Mouse (Mus musculus) ovary, postnatal 10 days (tissue): ENCODE data around the gene Glce.
A peak's percentile ranks its signal among the peaks of the same experiment; 100 is the strongest.

Source experiments
- DNase-seq: peaks from one replicate; pipeline ENCODE4 v3.0.0; 2022; ENCODE audit warnings: low spot score

Glce gene

GRCm38 (mm10) chr9:62121551-62122447 is 656 bp downstream of the Glce start:
- peak; percentile 6 for DNase-seq

- DNase-seq = no peak
Observed at GRCm38 (mm10) chr9:62118754-62119153, 3.7 kb downstream of the Glce start.

DNA sequence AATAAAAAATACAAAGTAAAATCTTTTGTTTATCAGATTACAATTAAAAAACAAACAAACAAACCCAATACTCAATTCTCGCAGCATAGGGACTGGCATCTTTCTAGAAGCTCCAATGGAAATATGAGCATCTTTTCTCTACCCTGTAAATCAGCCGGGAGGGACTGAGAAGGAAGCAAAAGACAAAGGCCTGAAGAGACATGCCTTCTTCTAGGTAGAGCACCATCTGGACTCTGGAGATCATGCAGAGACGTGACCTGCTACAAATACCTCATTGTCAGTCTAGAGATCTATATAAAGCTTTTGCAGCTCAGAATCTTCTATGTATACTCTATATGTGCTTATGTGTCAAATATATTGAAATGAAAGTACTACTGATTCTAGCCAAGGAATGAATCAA is 6.6 kb downstream of the Glce start:
- DNase-seq = no peak

GRCm38 (mm10) chr9:62096603-62097002 is 25.9 kb downstream of the Glce start:
- no peak for DNase-seq

- DNase-seq = no peak
Observed at GRCm38 (mm10) chr9:62091604-62092003, 30.9 kb downstream of the Glce start.

DNA sequence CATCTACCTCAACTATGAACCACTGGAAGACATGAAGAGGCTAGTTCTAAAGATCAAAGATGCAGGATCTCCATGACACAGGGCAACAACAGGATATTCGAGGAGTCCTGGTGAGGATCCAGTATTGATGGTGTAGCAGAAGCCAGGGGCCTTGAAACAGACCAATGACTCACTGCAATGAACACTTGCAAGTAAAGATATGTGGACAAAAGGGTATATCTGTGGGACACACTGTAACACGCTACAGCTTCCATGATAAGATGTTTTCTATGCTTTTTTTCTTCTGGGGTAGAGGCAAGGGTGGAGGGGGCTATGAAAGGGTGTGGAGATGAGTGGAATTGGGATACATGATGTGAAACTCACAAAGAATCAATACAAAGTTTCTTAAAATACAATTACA is 36.9 kb downstream of the Glce start:
- no peak for DNase-seq

DNA sequence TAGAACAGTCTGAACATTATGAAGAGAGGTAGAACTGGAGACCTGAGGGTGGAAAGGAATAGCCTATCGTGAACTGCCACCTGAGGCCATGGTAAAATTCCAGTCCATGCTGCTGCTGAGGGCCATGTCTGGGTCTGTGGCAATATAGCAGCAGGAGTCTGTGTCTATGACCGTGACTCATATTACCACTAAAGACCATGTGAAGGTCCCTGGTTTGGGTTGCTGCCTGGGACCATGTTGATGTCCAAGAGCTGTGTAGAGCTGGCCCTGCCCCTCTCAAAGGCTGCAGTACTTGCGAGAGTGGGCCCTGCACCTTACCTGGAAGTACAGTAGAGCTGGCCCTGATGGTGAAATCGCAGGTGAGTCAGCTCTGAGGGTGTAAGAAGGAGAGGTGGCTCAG is 37.6 kb downstream of the Glce start:
- no peak for DNase-seq

- DNase-seq = no peak
Observed at GRCm38 (mm10) chr9:62082986-62083385, 39.5 kb downstream of the Glce start.

DNA sequence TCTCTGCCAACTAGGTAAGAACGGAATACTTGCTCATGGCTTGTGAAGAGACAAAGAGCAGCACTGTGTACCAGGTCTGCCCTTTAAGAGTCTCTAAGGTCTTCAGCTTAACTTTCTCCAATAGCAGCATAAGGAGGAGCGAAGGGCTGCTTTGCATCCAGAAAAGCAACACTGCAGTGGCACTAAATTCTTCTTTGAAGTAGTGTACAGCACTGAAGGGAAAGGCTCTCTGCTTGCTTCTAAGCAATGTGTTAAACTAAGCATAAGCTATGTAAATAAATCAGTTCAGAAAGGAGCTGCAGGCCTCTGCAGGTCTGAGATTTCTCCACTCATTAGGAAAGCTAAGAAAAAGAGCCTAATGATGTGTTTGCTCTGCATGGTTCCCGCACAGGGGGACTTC is 40.9 kb downstream of the Glce start:
- no peak for DNase-seq

- no peak for DNase-seq
Observed at GRCm38 (mm10) chr9:62080028-62080760, 42.3 kb downstream of the Glce start.

GRCm38 (mm10) chr9:62062234-62062633 is 60.2 kb downstream of the Glce start:
- no peak for DNase-seq

- DNase-seq = no peak
Observed at GRCm38 (mm10) chr9:62060431-62060830, 62.0 kb downstream of the Glce start.

GRCm38 (mm10) chr9:62059941-62060340 is 62.5 kb downstream of the Glce start:
- no peak for DNase-seq

DNA sequence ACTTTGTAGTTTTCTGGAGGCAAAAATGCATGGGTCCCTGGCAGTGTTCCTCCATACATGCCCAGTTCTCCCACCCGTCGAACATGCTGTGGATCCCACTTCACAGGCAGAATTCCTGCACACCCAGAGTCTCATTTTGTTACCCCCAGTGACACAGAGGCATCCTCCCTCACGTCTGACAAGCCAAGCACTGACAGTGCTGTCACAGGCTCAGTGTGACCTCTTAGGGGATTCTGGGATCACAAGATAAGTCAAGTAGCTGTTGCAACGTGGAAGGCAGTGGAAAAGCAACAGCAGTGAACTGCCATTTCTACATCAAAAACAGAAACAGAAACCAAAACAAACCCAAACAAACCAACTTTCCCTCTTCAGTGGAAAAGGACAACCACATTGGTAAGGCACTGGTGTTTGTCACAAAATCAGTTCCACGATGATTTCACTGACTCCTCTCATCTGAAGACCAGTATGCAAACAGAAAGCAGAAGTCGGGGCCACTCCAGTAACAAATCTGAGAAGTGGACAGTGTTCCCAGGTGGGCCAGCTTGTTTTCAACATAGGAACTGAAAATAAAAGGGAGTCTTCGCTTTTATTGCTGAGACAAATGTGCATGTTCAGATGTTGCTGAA is 64.5 kb downstream of the Glce start:
- no peak for DNase-seq

GRCm38 (mm10) chr9:62056206-62056605 is 66.2 kb downstream of the Glce start:
- no peak for DNase-seq

GRCm38 (mm10) chr9:62050801-62051200 is 71.7 kb downstream of the Glce start:
- DNase-seq = no peak

GRCm38 (mm10) chr9:62049166-62049565 is 73.3 kb downstream of the Glce start:
- DNase-seq = no peak

DNA sequence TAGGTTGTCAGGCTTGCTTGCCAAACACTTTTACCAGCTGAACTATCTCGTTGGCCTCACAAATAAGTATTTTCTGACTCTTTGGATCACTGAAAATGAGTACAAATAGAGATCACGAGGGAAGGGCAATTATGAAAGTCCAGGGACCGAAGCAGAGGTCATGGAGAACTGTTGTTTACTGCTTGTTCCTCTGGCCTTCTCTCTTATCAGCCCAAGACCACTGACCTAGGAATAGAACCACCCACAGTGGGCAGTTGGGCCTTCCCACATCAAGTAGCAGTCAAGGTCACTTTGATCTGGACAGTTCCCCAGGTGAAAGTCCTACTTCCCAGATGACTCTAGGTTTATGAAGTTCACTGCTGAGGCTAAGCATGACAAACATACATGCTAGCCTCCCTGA is 80.3 kb downstream of the Glce start:
- DNase-seq = no peak

DNA sequence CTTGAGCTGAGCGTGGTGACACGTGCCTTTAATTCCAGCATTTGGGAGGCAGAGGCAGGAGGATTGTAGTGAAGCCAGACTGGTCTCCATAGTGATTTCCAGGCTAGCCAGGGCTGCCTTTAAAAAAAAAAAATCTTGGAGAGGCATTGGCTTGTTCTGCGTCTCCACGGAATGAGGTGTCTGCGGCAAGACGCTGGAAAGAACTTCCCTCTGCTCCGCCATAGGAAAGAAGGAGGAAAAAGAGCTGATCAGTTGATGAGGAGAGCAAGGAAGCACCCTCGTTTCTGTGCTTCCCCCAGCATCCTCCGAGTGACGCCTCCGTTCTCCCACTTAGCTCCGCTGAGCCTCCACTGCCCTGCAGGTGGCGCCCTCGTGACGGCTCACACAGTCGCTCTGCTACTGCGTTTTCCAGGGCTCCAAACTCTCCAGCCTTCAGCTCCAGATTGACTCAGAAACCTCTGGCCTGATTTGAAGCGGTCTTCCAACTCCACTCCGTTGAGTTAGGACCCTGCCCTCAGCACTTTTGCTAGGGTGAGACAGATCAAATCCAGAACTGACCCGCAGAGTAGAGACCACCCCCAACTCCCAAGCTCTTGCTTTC is 82.3 kb downstream of the Glce start:
- peak; percentile 69 for DNase-seq

GRCm38 (mm10) chr9:62035806-62036205 is 86.6 kb downstream of the Glce start:
- DNase-seq = no peak

GRCm38 (mm10) chr9:62032206-62032605 is 90.2 kb downstream of the Glce start:
- DNase-seq = no peak

DNA sequence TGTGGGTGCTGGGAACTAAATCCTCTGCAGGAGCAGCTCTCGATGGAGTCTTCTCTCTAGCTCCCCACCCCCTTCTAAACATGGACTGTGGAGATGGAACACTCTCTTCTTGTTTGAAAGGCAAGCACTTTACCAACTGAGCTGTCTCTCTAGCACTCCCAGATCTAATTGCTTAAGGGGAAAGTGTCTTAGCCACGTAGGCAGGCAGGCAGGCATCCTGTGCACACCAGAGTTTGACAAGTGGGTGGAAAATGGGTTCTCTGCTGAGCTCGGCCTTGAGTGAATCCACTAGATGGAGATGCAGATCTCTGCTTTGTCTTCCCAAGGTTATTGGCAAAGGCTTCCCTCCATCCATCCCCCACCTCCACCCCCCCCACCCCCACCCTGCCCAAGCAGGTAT is 94.4 kb downstream of the Glce start:
- DNase-seq = no peak
